Mouse (Mus musculus): ENCODE data around the gene Wee2.

The Wee2 gene

GRCm38 (mm10) chr6:40438936-40439335 lies at the start of gene Wee2:
Gene Wee2 (plus strand): TSS chr6:40439088.
- in situ Hi-C loops (cut with MboI, MseI), result no loop called here

GRCm38 (mm10) chr6:40390975-40391374 lies 47.9 kb upstream of the Wee2 start:
- in situ Hi-C loops (cut with MboI, MseI), result loop anchor here (10.0 kb wide), 1 partner anchor 156 kb away; no protein-coding TSS in a partner anchor

GRCm38 (mm10) chr6:40393213-40393612 lies 45.7 kb upstream of the Wee2 start:
- in situ Hi-C loops (cut with MboI, MseI), result loop anchor here (10.0 kb wide), 1 partner anchor 158 kb away; no protein-coding TSS in a partner anchor

- in situ Hi-C loops (cut with MboI, MseI), result no loop called here
These were observed 36.9 kb upstream of the Wee2 start for GRCm38 (mm10) chr6:40402031-40402430.

- in situ Hi-C loops (cut with MboI, MseI), result no loop called here
These were observed 35.1 kb upstream of the Wee2 start for GRCm38 (mm10) chr6:40403640-40404285.

- in situ Hi-C loops (cut with MboI, MseI), result no loop called here
These were observed 27.8 kb upstream of the Wee2 start for GRCm38 (mm10) chr6:40411085-40411484.

- in situ Hi-C loops (cut with MboI, MseI), result no loop called here
These were observed 25.8 kb upstream of the Wee2 start for GRCm38 (mm10) chr6:40413046-40413445.

GRCm38 (mm10) chr6:40413565-40413964 lies 25.3 kb upstream of the Wee2 start:
- in situ Hi-C loops (cut with MboI, MseI), result no loop called here

GRCm38 (mm10) chr6:40415799-40416198 lies 23.1 kb upstream of the Wee2 start:
- in situ Hi-C loops (cut with MboI, MseI), result no loop called here

GRCm38 (mm10) chr6:40418386-40418785 lies 20.5 kb upstream of the Wee2 start:
- in situ Hi-C loops (cut with MboI, MseI), result no loop called here

GRCm38 (mm10) chr6:40421099-40421498 lies 17.8 kb upstream of the Wee2 start:
- in situ Hi-C loops (cut with MboI, MseI), result no loop called here

- in situ Hi-C loops (cut with MboI, MseI), result no loop called here
These were observed 15.9 kb upstream of the Wee2 start for GRCm38 (mm10) chr6:40423013-40423412.

GRCm38 (mm10) chr6:40423774-40424173 lies 15.1 kb upstream of the Wee2 start:
- in situ Hi-C loops (cut with MboI, MseI), result no loop called here

- in situ Hi-C loops (cut with MboI, MseI), result no loop called here
These were observed 11.4 kb upstream of the Wee2 start for GRCm38 (mm10) chr6:40427441-40427840.

GRCm38 (mm10) chr6:40428696-40429095 lies 10.2 kb upstream of the Wee2 start:
- in situ Hi-C loops (cut with MboI, MseI), result no loop called here

GRCm38 (mm10) chr6:40429521-40429931 lies 9.4 kb upstream of the Wee2 start:
- in situ Hi-C loops (cut with MboI, MseI), result no loop called here

- in situ Hi-C loops (cut with MboI, MseI), result no loop called here
These were observed 8.6 kb upstream of the Wee2 start for GRCm38 (mm10) chr6:40430251-40430650.

GRCm38 (mm10) chr6:40430878-40431277 lies 8.0 kb upstream of the Wee2 start:
- in situ Hi-C loops (cut with MboI, MseI), result no loop called here

- in situ Hi-C loops (cut with MboI, MseI), result no loop called here
These were observed 7.5 kb upstream of the Wee2 start for GRCm38 (mm10) chr6:40431356-40431755.

GRCm38 (mm10) chr6:40431812-40432211 lies 7.1 kb upstream of the Wee2 start:
- in situ Hi-C loops (cut with MboI, MseI), result no loop called here

- in situ Hi-C loops (cut with MboI, MseI), result no loop called here
These were observed 6.3 kb upstream of the Wee2 start for GRCm38 (mm10) chr6:40432346-40433275.

GRCm38 (mm10) chr6:40434697-40435096 lies 4.2 kb upstream of the Wee2 start:
- in situ Hi-C loops (cut with MboI, MseI), result no loop called here
